In genomic region chr8:80610549-80611440, GRCm38 (mm10) we compare ENCODE assay signal across 10 mouse cellular contexts. TPM values are rescaled to one million over a fixed set of nuclear protein-coding genes. Genes with fewer than 3 reads are reported as not detected.
DNase-seq lines count a peak whose midpoint lies in the region; ATAC-seq and TF ChIP-seq lines count a peak whose summit lies in the region.
"Had no signal": no experiment of that assay in that cellular context is flagged by ENCODE, and none has a peak within 500 bp of the region (broad histone marks: within the 10 kb centered on the region; RNA-seq: fewer than 3 reads in every experiment).

TSS of gene Frem3 (plus strand) at chr8:80611080.

- peak within 1 kb of the TSS; percentile 51 for H3K4me2 ChIP-seq in kidney, postnatal 0 days (ENCODE audit: low read length)
- H3K4me2 ChIP-seq in hindbrain, embryonic 13.5 days = peak within 1 kb of the TSS; percentile 57
- peak within 1 kb of the TSS; percentile 56 for H3K4me2 ChIP-seq in neural tube, embryonic 12.5 days (replicated peaks)

- no peaks in the 10 kb centered on the region for H3K4me1 ChIP-seq in kidney, postnatal 0 days (replicated peaks; ENCODE audit: insufficient read depth, low read length)
- no peaks in the 10 kb centered on the region for H3K4me1 ChIP-seq in kidney, adult 2 months (ENCODE audit: control insufficient read depth, insufficient read depth, low read length)
- peaks cover 13% of the 10 kb centered on the region for H3K4me1 ChIP-seq in hindbrain, embryonic 13.5 days (replicated peaks)
- H3K4me1 ChIP-seq in neural tube, embryonic 12.5 days = peaks cover 14% of the 10 kb centered on the region

- H3K27me3 ChIP-seq in kidney, postnatal 0 days (ENCODE audit: insufficient read depth, low read length) = peaks cover 5% of the 10 kb centered on the region
- no peaks in the 10 kb centered on the region for H3K27me3 ChIP-seq in kidney, adult 2 months (replicated peaks; ENCODE audit: control insufficient read depth, insufficient read depth, low read length)
- peaks cover 31% of the 10 kb centered on the region for H3K27me3 ChIP-seq in hindbrain, embryonic 13.5 days
- H3K27me3 ChIP-seq in neural tube, embryonic 12.5 days (replicated peaks) = peaks cover 20% of the 10 kb centered on the region

- DNase-seq in kidney, postnatal 0 days (ENCODE audit: low spot score) = peak; percentile 71
- no peak for DNase-seq in kidney, adult 2 months
- peak; percentile 16 for DNase-seq in embryo, embryonic 10 days (ENCODE audit: low spot score)
- no peak for DNase-seq in spleen, adult 12 weeks (ENCODE audit: low spot score)
- DNase-seq in spleen, postnatal 36 days (ENCODE audit: low spot score in 2 of 2) = no peak
- no peak for DNase-seq in gastrocnemius, postnatal 36 days

- peak; percentile 71 for ATAC-seq in kidney, postnatal 0 days (replicated peaks; ENCODE audit: low FRiP score, low read depth)
- no peak; the same call in 1 of the 2 replicates for ATAC-seq in hindbrain, embryonic 13.5 days (ENCODE audit: low FRiP score)
- ATAC-seq in neural tube, embryonic 12.5 days (ENCODE audit: low FRiP score, low read depth) = peak; percentile 69
- ATAC-seq: Patski had no signal

- H3K36me3 ChIP-seq in kidney, postnatal 0 days (ENCODE audit: insufficient read depth, low read length) = no peaks in the 10 kb centered on the region
- no peaks in the 10 kb centered on the region for H3K36me3 ChIP-seq in kidney, adult 2 months (ENCODE audit: control insufficient read depth, insufficient read depth, low read length)
- no peaks in the 10 kb centered on the region for H3K36me3 ChIP-seq in hindbrain, embryonic 13.5 days
- no peaks in the 10 kb centered on the region for H3K36me3 ChIP-seq in neural tube, embryonic 12.5 days

- intact Hi-C loops in gastrocnemius, postnatal 36 days (cut with DNase I) = no loop called here

- H3K27ac ChIP-seq in kidney, postnatal 0 days = no peak within 1 kb of the TSS
- H3K27ac ChIP-seq in kidney, adult 2 months (ENCODE audit: insufficient read depth, low read depth, low read length) = no peak within 1 kb of the TSS
- H3K27ac ChIP-seq in hindbrain, embryonic 13.5 days = no peak within 1 kb of the TSS
- H3K27ac ChIP-seq in neural tube, embryonic 12.5 days = no peak within 1 kb of the TSS

- no peak for TF ChIP-seq POLR2A in kidney, adult 2 months (IDR thresholded peaks at IDR 0.05; ENCODE audit: low read depth, low read length)

- no peak for TF ChIP-seq CTCF in kidney, postnatal 0 days (IDR thresholded peaks at IDR 0.05; ENCODE audit: low read depth)
- TF ChIP-seq CTCF in kidney, adult 2 months (conservative IDR thresholded peaks at IDR 0.05; ENCODE audit: insufficient read depth, insufficient read length, low read depth, low read length) = no peak

- H3K9me3 ChIP-seq in kidney, postnatal 0 days (replicated peaks; ENCODE audit: low read length) = no peaks in the 10 kb centered on the region
- H3K9me3 ChIP-seq in hindbrain, embryonic 13.5 days = no peaks in the 10 kb centered on the region
- H3K9me3 ChIP-seq in neural tube, embryonic 12.5 days = no peaks in the 10 kb centered on the region

- peak within 1 kb of the TSS; percentile 20 for H3K4me3 ChIP-seq in kidney, postnatal 0 days (replicated peaks; ENCODE audit: low read depth, low read length)
- no peak within 1 kb of the TSS for H3K4me3 ChIP-seq in kidney, adult 2 months (ENCODE audit: insufficient read depth, low read depth, low read length)
- peak within 1 kb of the TSS; percentile 36 for H3K4me3 ChIP-seq in hindbrain, embryonic 13.5 days
- peak within 1 kb of the TSS; percentile 11; the same call in 1 of the 2 replicates for H3K4me3 ChIP-seq in neural tube, embryonic 12.5 days
- H3K4me3 ChIP-seq: myocyte had no signal

- 1% methylated on average over 32 of the region's 32 CpGs for WGBS in kidney, postnatal 0 days
- WGBS in kidney, adult 2 months = 3% methylated on average over 32 of the region's 32 CpGs
- 3% methylated on average over 32 of the region's 32 CpGs for WGBS in hindbrain, embryonic 13.5 days
- 2% methylated on average over 32 of the region's 32 CpGs for WGBS in neural tube, embryonic 12.5 days

- H3K9ac ChIP-seq in kidney, postnatal 0 days (ENCODE audit: low read depth, low read length) = no peak within 1 kb of the TSS
- H3K9ac ChIP-seq in hindbrain, embryonic 13.5 days = peak within 1 kb of the TSS; percentile 46; the same call in 1 of the 2 replicates
- no peak within 1 kb of the TSS for H3K9ac ChIP-seq in neural tube, embryonic 12.5 days

RNA-seq across cellular contexts. Expression of gene Frem3, which starts in this region (rescaled TPM):
- 0.17 and 0.18 TPM in 2 replicates for polyA plus RNA-seq in kidney, postnatal 0 days (2015; fragmentation: Nextera tagmentation; extraction: Ambion mirVana)
- polyA plus RNA-seq in kidney, adult 2 months (2012; rRNA removed) = not detected in 2 replicates
- polyA plus RNA-seq in hindbrain, embryonic 13.5 days (2015; fragmentation: Nextera tagmentation; extraction: Ambion mirVana) = 0.05 TPM in 1 of 2 replicates, not detected in the other
- polyA plus RNA-seq in neural tube, embryonic 12.5 days (2016; fragmentation: Nextera tagmentation; extraction: Ambion mirVana) = 0.09 and 0.10 TPM in 2 replicates
- total RNA-seq in gastrocnemius, postnatal 36 days (2021) = not detected
- polyA plus RNA-seq: myocyte, Patski had no signal

Comparison
In these comparisons a context has a peak if more than half of its experiments do, and no peak if none do; other contexts are left out.
1. Peak in DNase-seq, ATAC-seq, H3K4me3 ChIP-seq and H3K4me2 ChIP-seq in kidney, postnatal 0 days; RNA of the gene not detected or under 1 TPM.
2. Peak in ATAC-seq, H3K4me3 ChIP-seq and H3K4me2 ChIP-seq in neural tube, embryonic 12.5 days; RNA of the gene not detected or under 1 TPM.